Mouse (Mus musculus) cerebellum, adult 9-10 months (tissue): ENCODE measurements around the gene Gm43191.
"Not testable (repeated sequence)": the region's sequence is repeated elsewhere in the genome, so short reads cannot be mapped to it uniquely, and the experiment has no call there.

ENCODE experiments used
- DNase-seq: peaks from one replicate; pipeline ENCODE4 v3.0.0; 2022

Gm43191 gene

DNA sequence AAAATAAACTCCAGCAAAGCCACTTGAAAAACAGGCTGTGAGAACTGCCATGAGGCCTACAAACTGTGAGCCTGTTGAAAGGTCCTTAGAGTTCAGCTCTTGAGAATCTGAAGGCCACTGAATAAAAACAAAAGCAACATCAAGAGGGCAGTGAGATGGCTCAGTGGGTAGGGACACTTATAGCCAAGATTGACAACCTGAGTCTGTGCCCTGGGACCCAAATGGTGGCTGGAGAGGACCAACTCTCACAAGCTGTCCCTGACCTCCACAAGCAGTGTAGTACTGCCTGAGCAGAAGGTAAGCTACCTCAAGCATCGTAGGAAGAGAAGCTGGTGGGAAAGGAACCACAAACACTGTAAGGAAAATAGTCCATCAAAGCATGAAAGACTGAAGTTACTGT, at the start of gene Gm43191:
Gm43191 (minus strand) TSS at position 101 of the 400 bp plus-strand sequence.
- no peak for DNase-seq

DNA sequence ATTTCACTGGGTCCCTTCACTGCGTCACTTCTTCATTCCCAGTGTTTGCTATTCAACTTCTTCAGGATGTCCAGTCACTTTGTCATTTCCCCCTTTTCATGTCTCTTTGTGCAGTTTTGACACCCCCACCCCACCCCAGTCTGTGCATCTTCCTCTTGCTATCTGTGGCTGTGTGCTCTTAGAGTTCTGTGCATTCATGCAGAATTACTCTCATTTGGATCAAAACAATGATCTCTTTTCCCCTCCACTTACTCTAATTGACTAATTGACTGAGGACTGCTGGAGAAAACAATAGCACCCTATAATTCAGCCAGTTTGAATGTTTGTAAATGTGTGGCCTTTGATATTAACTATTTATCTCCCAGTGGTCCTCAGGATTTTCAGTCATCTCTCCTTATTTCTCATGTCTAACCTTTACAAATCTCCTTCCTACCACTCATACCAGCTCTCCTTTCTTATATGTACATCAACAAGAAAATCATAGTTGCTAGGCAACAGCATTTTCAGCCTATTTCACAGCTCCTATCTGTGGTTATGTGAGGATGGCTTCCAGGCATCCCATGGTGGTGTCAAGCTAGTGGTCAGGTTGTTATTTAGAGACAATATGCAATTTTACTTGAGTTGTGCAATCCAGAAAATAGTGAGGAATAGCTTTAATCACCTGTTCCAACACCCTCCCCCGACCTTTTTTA, 48.6 kb upstream of the Gm43191 start:
- DNase-seq, result no peak

DNA sequence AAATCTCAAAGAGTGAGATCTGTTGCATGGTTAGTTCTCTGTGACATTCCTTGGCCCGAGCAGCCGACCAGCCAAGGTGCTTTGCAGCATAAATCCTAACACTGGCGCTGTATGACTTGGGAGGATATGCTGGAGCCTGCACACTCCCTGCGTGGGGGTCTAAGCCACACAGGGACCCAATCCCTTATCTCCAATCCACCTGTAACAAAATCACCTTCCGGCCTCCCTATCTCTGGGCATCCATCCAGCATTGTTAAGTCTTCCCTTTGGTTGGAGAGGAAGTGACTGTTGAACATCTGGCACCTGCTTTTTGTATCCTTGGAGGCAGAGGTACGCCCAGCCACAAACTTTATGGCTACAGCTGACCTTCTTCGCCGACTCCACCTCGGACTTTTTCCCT, 45.7 kb upstream of the Gm43191 start:
- no peak for DNase-seq

DNA sequence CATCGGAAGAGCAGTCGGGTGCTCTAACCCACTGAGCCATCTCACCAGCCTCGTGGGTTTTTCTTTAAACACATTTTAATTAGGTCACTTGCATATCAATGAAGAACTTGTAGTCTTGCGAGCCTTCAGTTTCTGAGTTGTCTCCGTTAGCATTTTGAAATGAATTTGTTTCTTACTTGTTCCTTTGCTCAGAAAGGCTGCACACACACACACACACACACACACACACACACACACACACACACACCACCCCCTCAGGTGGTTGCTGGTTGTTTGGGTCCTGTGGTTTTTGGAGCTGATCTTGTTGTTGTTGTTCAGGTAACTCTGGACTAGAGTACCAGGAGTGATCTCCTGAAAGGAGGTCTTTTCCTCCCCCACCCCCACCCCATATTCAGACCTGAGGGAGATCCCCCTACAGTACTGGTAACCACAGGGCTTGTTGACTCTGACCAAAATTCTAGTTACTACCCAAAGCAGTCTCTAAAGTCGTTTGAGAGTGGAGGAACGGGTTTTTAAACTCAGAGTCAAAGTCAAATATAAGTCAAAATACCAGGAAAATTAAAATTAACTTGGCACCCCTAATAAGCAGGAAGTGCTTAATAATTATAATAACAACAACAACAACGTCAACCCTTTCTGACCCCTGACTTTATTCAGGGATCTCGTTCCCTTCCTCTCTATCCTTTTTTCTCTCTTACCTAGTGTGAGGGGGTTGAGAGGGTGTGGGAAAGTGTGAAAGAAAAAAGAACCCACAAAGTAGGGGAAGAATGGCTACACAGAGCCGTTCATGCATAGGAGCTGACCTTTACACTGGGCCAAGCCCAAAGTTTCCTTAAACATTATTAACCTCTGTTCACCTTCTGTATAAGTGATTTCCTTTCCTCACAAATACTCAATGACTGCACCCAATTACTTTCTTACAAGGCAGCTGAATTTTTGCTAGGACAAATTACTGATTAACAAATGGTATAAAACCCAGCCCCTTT, 42.7 kb upstream of the Gm43191 start:
- no peak for DNase-seq

DNA sequence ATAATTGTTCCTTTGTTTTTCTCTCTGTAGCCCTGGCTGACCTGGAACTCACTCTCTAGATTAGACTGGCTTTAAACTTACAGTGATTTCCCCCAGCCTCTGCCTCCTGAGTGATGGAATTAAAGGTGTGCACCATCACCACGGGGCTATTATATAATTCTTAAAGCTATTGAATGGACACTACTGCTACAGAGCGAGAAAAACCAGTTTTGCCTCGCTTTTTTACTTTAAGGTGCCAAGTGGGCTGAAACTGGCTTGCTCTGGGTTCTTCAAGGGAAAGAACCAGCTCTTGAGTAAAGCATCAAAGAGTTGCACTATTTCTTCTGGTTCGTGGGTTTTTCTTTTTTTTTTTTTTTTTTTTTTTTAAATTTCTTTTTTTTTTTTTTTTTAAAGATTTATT, 41.9 kb upstream of the Gm43191 start:
- no peak for DNase-seq

DNA sequence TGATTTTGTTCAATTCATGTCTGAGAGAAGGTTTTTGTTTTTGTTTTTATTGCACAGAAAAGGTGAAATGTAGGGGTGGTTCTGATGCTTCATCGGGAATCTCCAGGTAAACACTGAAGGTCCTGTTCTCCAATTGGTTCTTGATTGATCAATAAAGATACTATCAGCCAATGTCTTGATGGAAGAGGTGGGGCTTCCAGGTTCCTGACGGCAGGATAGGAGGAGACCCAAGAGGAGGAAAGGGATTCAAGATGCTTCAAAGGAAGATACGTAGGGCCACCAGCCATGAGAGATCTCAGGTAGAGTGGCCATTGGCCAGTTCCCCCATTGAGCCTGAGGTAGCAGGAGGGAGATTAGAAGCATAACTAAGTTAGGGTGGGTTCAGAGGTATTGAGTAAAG, 37.9 kb upstream of the Gm43191 start:
- DNase-seq, result no peak

DNA sequence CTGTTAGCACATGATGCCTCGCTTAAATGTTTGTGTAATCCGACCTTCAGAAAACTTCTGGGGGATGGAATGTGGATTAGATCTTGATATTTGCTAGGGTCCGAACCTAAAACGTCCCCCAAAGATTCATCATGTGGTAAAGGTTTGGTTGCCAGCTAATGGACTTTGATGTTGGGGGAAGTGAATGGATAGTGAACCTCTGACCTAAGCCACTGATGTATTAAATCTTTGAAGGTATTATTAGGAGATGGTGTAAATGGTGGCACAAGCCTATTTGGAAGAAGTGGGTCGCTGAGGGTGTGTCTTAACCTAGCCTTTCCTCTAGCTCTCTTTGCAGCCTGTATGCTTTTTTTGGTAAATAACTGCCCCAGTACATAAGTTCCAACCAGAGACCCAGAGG, 32.0 kb upstream of the Gm43191 start:
- peak; percentile 13 for DNase-seq

DNA sequence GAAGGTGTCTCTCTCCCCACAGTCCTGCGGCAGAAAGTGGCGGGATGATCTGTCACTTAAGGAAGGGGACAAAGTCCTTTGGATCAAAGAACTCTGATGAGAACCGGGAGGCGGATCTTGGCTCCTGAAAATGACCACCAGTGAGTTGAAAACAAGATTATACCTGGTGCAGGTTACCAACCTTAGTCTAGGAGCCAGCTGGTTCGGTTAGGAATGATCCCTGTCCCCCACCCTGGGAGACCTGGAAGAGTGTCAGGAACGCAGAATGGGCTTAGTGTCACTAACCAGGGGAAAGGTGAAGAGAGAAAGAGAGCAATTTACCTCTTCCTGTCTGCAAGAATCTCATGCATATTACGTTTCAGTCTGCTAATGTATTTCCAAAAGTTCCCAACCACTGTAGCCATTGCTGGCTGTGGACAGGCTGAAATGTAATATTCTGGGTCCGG, 31.4 kb upstream of the Gm43191 start, which contains the start of gene Slc35a3:
Slc35a3 (minus strand) TSS at position 396 of the 446 bp plus-strand sequence.
- peak; percentile 63 for DNase-seq

DNA sequence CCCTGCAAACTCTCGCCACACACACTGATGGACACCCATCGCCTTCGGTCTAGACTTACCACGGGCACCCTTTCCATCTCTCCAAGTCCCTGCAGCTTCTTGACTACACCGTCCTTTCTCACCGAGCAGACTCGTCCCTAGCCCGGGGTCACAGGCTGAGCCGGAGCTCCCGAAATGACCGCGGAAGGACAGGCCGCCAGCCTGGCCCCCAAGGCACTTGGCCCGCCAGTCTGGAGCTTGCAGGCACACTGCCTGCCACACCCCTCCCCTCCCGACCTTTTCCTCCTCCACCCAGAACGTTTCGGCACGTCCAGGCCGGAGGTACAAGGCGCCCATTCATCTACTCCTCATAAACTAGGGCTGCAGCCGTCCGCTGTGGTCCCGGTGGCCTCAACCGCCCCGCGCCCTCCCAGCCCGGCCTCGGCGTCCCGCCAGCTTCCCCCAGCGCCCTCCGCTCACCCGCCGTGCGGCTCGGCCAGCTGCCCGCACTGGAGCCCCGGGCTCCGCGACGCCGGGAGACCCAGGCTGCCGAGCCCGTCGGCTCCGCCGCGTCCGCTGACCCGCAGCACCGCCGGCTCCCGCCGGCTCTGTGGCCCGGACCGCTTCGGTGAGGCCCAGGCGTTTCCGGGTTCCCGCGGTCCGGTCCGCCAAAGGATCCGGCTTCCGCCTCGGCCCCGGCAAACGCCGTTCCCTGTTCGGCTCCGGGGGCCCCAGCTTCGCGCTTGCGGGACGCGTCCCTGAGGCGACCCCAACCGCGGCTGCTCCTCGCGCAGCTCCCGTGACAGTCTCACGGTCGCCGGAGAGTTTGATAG, 30.8 kb upstream of the Gm43191 start:
- peak; percentile 74 for DNase-seq

DNA sequence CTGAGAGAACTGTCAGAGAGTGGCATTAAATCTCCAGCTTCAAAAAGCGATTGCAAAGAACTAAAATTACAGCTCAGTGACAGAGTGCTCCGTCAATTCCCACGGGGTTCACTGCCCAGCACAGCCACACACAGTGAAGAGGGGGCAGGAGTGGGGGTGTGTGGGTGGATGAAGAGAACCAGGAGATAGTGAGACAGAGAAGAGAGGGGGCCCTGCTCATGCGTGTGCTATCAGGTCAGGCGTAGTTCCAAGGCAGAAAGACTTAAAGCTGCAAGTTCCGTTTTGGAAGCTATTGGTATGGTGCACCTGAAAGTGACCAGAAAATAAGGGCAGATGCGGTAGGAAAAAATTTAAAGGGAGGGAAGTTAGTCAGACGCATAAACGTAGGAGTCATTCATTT, 29.9 kb upstream of the Gm43191 start:
- no peak for DNase-seq

DNA sequence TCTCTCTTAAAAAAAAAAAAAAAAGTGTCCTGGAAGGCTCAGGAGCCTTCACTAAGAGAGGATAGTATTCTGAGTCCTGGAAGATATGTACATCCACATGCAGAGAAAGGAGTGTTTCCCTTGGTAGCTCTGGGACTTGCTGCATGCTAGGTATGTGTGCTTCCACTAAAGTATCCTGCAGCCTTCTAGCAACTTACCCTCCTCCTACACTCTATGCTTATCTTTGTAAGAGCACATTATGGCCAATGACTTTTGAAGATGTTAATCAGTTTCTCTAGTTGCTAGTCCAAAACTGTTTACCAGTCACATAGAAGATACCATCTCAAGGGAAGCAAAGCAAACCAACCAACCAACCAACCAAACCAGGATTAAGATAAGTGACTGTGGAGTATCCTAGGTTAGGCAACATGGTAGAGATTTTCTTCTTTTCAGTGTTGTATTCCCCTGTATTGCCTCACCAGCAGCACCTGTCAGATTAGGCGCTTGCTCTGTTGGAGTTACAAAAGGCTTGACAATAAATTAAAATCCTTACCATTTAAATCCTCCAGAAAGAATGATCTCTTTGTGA, 24.7 kb upstream of the Gm43191 start:
- no peak for DNase-seq

DNA sequence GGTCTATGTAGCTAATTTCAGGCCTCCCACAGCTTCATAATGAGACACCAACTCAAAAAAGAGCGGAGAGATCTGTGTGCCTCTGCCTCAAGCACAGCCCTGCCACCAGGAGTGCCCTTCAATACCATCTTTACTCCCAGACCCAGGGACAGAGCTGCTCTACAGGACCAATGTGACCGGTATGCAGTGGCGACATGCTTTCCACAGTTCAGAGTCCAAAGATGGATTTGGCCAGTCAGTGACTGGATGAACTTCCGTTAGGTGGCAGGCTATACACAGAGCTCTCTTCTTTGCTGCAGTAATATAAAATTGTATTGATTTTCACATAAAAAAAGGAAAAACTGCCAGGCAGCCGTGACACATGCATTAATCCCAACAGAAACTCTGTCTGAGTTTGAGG, 22.8 kb upstream of the Gm43191 start:
- no peak for DNase-seq

DNA sequence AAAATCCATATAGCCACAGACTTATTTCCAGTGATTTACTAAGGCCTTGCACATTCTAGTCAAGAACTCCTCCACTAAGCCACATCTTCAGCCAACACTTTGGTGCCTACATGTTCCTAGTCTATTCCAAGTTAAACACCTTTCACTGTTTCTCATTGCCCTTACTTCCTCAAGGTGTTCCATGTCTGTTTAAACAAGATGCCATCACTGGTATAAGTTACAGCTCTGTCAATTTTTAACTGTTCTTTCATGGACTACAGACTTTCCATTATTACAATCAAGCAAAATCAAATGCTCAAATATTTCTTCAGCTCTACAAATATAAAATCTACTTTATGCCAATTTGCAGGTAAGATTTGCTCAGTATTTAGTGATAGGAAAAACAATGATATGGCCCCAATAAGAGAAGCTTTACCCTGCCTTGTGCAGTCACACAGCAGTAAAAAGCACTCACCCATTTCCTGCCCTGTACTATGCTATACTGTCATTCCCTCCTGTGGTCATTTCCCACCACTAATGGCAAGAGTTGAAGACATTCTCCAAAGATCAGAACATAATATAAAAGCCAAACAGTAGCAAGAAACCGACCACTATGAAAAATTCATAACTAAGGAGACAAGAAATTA, 21.7 kb upstream of the Gm43191 start:
- no peak for DNase-seq

DNA sequence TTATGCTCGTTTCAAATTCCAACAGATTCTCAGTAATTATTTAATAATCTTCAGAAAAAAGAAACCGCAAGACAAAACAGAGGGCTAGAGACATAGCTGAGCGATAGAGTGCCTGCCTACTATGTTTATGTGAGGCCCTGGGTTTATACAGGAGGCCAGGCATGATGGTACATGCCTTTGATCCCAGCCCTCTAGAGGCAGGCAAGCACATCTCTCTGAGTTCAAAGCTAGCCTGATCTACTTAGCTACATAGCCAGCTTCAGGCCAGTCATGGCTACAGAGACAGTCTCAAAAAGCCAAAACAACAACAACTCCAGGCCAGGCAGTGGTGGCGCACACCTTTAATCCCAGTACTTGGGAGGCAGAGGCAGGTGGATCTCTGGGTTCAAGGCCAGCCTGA, 20.5 kb upstream of the Gm43191 start:
- DNase-seq, result no peak

DNA sequence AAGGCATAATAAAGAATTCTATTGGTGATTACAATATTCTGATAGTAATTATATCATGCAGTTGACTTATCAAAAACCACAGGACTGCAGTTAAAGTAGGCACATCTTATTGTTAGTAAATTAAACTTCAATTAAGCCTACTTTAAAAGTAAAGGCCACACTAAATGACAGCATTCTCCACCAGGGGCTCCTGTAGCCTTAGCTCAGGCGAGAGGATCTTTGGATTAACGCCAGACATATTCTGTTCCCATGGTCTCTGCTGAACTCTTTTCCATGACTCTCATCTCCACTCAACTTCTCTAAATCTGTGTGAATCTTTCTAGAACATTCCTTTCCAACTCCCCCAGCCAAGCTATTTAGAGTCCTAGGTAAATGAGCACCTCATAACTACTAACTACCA, 17.7 kb upstream of the Gm43191 start:
- no peak for DNase-seq

DNA sequence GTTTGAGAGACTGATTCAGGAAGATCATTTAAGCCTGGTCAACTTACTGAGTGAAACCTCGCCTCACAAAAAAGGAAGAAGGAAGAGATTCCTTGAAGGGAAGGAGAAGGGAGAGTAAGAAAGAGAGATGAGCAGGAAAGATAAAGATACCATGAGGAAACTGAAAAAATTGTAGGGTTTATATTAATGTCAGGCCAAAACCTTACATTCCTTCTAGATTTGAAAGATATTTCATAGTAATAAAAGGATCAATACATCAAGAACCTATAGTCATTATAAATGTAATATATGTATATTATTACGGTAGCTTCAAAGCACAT, 14.6 kb upstream of the Gm43191 start:
- DNase-seq, result no peak

DNA sequence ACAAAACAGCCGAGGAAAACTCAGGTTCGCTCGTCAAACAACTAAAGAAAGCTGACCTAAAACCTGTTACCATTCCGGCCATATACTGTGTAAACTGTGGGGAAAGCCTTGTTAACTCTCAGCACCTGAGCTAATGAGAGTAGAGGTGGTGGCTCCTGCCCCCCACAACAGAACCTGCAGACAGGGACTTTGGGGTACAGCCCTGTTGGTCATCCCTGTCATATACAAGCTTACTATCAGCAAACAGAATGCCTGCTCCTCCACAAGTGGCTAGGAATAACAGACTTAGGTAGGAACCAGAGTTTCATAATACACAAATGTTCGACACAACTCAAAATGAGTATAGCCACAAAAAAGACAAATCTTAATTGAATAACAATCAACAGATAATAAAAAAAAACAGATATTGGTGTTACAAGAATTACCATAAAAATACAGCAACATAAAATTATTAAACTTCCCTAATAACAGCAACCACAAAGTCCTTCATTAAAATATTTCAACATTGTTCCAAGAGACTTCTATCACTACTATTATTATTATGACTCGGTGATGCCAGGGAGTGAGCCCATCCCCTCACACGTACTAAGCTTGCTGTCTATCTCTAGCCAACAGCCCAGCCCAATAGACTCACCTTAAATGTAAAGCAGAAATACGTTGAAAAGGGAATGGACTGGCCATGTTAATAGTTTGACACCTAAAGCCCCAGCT, 14.1 kb upstream of the Gm43191 start:
- no peak for DNase-seq

DNA sequence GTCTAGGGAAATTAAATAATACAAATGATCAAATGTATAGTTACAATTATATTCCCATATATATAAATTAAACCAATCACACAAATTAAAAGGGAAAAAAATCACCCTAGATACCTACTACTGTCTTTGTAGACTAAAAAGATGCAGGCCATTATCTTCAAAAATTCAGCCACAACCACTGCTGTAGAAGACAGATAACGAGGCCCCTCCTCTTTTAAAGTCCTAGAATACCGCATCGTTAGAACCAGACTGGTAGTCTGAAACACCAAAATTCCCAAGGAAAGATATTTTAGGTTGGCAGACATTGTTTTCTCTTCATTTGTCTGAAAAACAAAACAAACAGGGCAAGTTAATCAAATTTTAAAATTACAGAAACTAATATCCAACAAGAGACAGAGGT, 13.3 kb upstream of the Gm43191 start:
- no peak for DNase-seq

DNA sequence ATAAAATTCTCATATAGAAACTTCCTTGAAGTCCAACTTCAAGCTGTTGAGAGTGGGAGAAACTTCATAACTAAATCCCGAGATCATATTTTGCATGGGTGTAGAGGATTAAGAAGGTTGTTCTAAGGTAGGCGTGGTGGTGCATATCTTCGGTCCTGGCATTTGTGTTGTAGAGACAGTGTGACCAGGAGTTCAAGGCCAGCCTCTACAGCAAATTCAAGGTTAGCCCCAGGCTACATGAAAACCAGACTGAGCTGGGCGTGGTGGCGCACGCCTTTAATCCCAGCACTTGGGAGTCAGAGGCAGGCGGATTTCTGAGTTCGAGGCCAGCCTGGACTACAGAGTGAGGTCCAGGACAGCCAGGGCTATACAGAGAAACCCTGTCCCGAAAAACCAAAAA, 16.8 kb downstream of the Gm43191 start:
- DNase-seq, result not testable (repeated sequence)

DNA sequence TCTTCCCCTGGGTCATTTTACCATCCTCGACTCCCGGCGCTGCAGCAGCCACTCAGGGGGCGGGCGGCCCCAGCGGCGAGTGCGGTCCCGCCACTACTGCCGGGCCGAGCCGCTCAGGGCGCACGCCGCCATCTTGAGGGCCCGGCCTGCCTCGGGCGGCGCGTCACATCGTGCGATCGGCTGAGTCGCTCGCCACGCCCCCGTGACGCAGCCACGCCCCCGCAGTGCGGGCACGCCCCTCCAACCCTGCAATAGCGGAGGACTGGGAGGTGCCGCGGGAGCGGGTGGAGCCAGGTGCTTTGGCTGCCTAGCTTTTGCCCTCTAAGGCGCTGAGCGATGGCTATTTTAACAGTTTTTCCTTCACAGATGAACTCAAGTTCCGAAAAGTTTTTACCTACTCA, 18.6 kb downstream of the Gm43191 start, which contains the start of gene Mfsd14a:
Mfsd14a (minus strand) TSS at position 215 of the 401 bp plus-strand sequence.
- DNase-seq, result peak; percentile 98

DNA sequence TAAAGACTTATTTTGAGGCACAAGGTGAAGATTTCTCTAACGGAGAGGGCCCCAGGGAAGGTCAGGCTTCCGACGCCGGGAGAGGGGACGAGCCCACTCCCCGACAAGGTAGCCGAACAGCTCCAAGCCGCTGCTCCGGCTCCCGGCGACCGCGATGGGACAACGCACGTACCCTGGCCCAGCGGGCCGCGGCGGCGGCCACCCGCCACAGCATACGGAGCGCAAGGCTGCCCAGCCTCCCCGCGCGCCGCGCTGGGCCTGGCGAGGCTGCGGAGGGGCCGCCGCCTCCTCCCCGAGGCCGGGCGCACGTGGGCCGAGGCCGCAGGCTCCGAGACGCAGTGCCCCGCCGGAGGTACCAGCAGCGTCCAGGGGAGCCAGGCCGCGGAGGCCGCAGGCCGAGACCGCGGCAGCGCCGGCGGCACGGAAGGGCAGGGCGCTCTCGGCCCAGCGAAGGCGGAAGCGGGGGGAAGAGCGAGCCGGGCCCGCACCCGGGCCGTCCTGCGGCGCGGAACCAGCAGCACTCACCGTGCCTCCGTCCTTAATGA, 19.1 kb downstream of the Gm43191 start:
- peak; percentile 36 for DNase-seq
